Mouse (Mus musculus) c-Kit-negative CD71-positive TER-119-positive erythroid progenitor cells, embryonic 14.5 days (primary cell): ENCODE measurements around the gene Pcp4l1.
"Not testable (repeated sequence)": the region's sequence is repeated elsewhere in the genome, so short reads cannot be mapped to it uniquely, and the experiment has no call there.

Experiments
- DNase-seq: peaks from one replicate; pipeline ENCODE4 v3.0.0-alpha.2; 2013; ENCODE audit warnings: low read depth, low spot score

Pcp4l1 gene

DNA sequence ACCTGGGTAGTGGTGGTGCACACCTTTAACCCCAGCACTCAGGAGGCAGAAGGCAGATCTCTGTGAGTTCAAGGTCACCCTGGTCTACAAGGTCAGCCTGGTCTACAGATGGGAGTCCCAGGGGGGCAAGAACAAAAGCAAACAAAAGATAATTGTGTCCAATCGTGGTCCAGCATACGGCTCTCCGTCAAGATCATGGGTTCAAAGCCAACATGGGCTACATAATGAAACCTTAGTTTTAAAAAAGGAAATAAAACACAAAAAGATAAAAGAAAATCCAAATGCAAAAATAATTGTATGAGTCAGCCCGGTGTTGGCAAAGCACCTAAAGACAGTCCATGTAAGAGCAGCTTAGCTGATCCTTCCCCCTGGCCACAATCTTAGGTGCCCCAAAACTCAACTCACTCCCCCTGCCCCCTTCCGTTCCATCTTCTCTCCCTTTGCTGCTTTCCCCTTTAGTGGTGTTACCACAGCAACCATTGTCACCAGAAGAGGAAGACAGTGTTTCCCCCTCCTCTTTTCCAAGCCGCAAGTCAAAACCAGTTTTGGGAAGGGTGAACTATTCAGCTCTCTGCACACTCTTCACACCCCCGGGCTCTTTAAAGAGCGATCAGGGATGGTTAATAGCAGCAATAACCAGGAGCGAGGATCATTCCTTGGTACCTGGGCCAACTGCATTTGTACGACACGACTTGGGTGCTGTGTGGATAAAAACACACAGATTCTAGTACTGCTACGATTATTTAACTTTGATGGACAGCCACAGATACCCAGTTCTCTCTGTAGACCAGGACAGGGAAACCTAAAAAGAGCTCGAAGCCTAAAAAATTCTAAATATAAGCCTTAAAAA, 8.0 kb downstream of the Pcp4l1 start:
- DNase-seq: no peak

- no peak for DNase-seq
These were observed 10.4 kb downstream of the Pcp4l1 start for GRCm38 (mm10) chr1:171185655-171186054.

DNA sequence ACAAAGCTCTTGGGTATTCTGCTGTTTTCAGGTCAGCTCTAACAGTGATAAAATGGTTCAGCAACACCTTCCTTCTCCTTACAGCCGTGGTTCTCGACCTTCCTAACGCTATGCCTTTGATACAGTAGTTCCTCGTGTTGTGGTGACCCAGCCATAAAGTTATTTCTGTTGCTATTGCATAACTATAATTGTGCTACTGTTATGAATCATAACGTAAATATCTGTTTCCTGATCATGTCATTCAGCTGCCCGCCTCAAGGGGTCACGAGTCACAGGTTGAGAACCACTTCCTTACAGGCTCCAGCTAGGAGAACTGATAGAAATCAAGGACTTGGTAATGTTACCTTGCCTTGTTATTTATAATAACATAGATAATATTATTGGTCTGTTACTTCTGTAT, 11.8 kb downstream of the Pcp4l1 start:
- DNase-seq: no peak

DNA sequence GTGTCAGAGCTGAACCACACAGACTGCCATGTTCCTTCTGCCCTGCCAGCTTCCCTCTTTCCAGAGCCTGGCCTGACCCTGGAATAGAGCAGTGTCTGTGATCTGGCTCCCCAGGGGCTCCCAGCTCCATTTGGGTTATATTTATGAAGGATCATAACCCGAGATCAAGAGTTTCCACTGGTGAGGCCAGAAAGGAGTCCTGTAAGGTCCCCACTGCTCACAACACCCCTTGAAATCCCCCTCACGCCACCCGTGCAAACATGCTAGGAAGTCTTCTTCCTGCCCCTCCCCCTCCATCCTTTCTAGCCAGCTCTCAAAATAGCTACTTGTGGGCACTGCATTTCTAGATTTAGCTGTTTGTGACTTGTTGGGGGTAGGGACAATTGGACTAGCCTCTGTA, 12.4 kb downstream of the Pcp4l1 start:
- no peak for DNase-seq

GRCm38 (mm10) chr1:171183025-171183424, 13.0 kb downstream of the Pcp4l1 start:
- DNase-seq: no peak

GRCm38 (mm10) chr1:171179487-171180171, 16.4 kb downstream of the Pcp4l1 start:
- no peak for DNase-seq

GRCm38 (mm10) chr1:171172779-171173178, 23.3 kb downstream of the Pcp4l1 start:
- DNase-seq: no peak

DNA sequence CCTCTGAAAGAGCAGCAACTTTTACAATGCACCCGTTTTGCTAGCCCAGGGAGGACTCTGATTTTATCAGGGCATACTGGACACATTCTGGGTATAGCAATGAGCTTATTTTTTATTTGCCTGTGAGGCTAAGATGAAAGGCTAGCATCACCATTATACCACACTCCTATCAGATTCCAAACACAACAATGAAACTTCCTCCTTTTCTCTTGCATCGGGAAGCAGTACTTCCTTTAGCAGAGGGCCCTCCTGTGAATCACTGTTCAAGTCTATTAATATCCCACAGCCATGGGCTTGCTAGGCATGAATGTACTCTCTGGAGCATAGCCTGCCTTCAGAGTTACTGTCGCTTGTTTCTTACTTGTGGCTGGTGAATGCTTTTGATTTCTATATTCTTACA, 24.9 kb downstream of the Pcp4l1 start:
- DNase-seq: no peak

DNA sequence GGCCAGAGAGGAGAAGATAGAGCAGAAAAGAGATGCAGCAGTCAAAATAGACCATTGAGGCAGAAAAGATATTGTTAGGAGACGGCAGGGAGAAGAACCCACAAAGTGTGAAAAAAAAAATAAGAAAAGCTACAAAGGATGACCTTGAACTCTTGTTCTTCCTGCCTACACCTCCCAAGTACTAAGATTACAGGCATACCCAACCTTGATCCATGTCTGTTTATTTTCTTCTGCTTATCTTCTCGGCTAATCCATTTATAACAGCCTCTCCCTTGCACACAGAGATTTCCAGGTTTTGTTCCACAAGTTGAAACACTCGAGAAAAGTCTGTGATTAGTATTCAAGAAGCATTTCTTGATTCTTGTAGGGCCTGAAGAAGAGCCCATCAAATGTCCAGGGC, 26.2 kb downstream of the Pcp4l1 start:
- no peak for DNase-seq

DNA sequence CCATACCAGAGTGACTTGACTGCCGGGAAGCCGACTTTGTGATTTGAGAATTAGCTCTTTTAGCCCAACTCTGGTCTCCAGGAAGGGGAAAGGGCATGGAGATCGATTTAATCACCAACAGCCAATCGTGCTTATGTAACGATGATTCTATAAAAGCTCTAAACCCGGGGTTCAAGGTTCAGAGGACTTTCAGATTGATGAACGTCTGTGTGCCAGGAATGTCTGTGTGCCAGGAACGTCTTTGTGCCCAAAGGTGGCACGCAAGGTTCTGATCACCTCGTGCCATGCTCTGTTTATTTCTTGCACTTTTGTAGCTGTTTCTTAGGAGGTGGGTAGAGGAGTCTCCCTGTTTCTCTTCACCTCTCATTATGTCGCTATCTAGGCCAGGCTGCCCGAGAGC, 27.2 kb downstream of the Pcp4l1 start:
- no peak for DNase-seq

GRCm38 (mm10) chr1:171165629-171166345, 30.3 kb downstream of the Pcp4l1 start:
- DNase-seq: no peak

GRCm38 (mm10) chr1:171164258-171164657, 31.8 kb downstream of the Pcp4l1 start:
- no peak for DNase-seq

- DNase-seq: no peak
These were observed 33.5 kb downstream of the Pcp4l1 start for GRCm38 (mm10) chr1:171162526-171162925.

- no peak for DNase-seq
These were observed 36.5 kb downstream of the Pcp4l1 start for GRCm38 (mm10) chr1:171159485-171159975.

DNA sequence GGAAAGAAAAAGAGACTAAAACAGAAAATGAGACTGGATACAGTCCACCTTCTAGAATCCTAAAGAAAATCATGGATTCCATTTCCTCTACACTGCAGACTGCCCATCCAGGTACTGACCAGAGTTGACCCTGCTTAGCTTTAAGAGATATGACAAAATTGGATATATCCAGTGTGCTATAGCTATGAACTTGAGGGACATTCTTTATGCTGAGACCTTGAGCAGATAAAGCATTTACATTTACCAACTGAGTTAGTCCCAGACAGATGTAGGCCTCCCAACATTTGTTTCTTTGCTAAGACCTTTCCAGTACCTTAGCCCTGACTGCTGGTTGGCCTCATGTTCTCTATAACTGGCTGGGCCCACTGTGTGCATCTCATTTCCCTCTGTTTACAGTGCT, 38.1 kb downstream of the Pcp4l1 start:
- DNase-seq: no peak

- DNase-seq: no peak
These were observed 39.4 kb downstream of the Pcp4l1 start for GRCm38 (mm10) chr1:171156644-171157043.

GRCm38 (mm10) chr1:171151966-171152365, 44.1 kb downstream of the Pcp4l1 start:
- DNase-seq: no peak

DNA sequence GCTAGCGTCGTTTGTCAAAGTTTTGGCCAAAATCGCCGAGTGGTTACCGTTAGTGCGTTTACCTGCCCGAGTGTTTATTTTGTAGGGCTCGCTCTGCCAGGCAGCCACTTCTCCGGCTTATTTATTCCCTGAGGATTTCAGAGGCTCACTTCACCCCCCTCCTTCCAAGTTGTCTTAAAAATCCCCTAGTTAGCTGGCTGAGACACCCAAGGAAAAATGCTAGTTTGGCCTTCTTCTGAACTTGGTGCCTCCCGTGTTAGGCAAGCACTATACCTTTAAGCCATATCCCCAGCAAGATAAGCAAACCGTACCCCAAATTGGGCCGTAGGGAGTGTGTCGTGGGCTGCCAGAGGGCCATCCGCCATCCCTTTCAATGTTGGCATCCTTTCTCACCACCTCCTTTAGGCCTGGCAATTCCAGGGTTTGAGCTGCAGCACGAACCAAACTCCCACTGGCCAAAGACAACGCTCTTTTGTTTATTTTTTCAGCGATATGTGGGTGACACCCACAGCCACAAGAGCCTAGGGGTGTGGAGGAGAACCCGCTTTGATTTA, 45.2 kb downstream of the Pcp4l1 start:
- no peak for DNase-seq

DNA sequence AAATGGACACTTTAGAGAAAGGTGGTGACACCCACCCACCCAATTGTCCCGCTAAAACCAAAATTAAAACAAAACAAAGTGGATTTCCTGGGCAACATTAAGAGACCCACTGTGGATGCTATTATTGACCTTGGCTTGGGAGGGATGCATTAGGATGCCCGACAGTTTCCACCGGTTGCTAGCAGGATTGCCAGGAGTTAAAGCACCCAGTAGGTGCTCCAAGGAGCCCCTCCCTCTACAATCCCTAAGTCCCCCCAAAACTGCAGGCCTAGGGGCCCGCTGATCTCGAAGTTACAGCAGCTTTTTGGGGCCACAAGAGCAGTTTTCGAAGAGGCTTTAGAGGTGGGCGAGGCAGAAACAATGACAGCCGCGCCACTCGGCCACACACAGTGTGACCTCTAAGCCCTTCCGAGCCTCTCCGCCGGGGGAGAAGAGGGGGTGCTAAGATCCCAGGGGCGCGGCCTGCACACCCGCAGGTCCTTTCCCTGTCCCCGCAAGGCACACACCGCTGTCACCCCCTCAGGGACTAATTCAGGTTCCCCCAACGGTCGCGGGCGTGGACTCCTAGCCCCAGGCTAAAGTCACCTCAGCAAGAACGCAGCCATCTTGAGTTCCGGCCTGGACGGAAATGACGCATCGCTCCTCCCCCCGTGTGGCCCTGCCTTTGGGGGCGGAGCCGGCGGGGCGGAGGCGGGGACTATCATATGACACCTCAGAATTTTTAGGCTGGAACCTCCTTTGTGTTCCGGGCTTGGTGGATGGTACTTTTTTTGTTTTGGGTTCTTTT, 45.9 kb downstream of the Pcp4l1 start, which contains the start of the genes Sdhc and Mpz:
Sdhc (minus strand) TSS at position 630 of the 787 bp plus-strand sequence.
Mpz (plus strand) TSS at position 738 of the 787 bp plus-strand sequence.
- peak; percentile 95 for DNase-seq

- DNase-seq: not testable (repeated sequence)
These were observed 53.1 kb downstream of the Pcp4l1 start for GRCm38 (mm10) chr1:171142981-171143380.
